Mouse (Mus musculus) olfactory bulb, adult 2 months (tissue): ENCODE data around the gene Stk26. TPM values are rescaled to one million over a fixed set of nuclear protein-coding genes. Genes with fewer than 3 reads are reported as not detected.

Experiments used
- H3K27ac ChIP-seq: fragments of 200-500 bp; 2 replicates; pipeline ENCODE4 v1.5.1; 2012; ENCODE audit warnings: low read depth, low read length; ENCODE audit not compliant: insufficient read depth
- H3K4me1 ChIP-seq: fragments of 200-500 bp; 2 replicates; pipeline ENCODE4 v1.6.1; 2012; ENCODE audit warnings: low read length; ENCODE audit not compliant: control insufficient read depth, insufficient read depth
- H3K4me3 ChIP-seq: fragments of 200-500 bp; 2 replicates; pipeline ENCODE4 v1.5.1; 2012; ENCODE audit warnings: mild to moderate bottlenecking, low read depth, low read length, moderate library complexity; ENCODE audit not compliant: insufficient read depth
- CTCF ChIP-seq: fragments of 200-500 bp; IDR thresholded peaks from 2 replicates; pipeline ENCODE4 v1.5.1; 2012; ENCODE audit warnings: low read depth, mild to moderate bottlenecking, low read length, moderate library complexity; ENCODE audit not compliant: insufficient read depth
- POLR2A ChIP-seq: fragments of 200-500 bp; IDR thresholded peaks from 2 replicates; pipeline ENCODE4 v1.6.1; 2012; ENCODE audit warnings: mild to moderate bottlenecking, low read depth, low read length, moderate library complexity; ENCODE audit not compliant: insufficient read depth
- WGBS: fragments of 180-500 bp; shearing (Covaris S2); methylation state at CpG from one replicate; pipeline ENCODE4 v1.1.7; 2018; 5-methylcytosine and 5-hydroxymethylcytosine counted together
- polyA plus RNA-seq: library from polyadenylated mRNA; stranded (reverse); fragments of >200 nt; gene quantifications from 2 replicates; pipeline ENCODE4 v1.2.4, GENCODE M21; 2012; ENCODE audit warnings: low replicate concordance; ENCODE audit not compliant: missing spikeins, insufficient read depth, insufficient read length

Stk26 gene
- not detected in 2 replicates for polyA plus RNA-seq

- TF ChIP-seq CTCF = no peak
- Histone ChIP-seq H3K4me1 (0 out of 2 replicates have a peak, but pooled peaks cover 3% of the 10 kb centered on the region), H3K4me3 (peak within 1 kb of the TSS; percentile 59), H3K27ac (no peak within 1 kb of the TSS)
- 17% methylated on average over 31 of the region's 31 CpGs for WGBS
Measured at GRCm38 (mm10) chrX:50840847-50841560, at the start of gene Stk26. Gene Stk26, plus strand, starts transcription at chrX:50841047.

GRCm38 (mm10) chrX:50793005-50793680 lies 47.7 kb upstream of the Stk26 start:
- H3K4me1 ChIP-seq = no peaks in the 10 kb centered on the region
- H3K4me3 ChIP-seq = no peak overlapping the region
- WGBS = 55% methylated on average over 4 of the region's 4 CpGs
- TF ChIP-seq CTCF = no peak
- no peak for TF ChIP-seq POLR2A
- no peak overlapping the region for H3K27ac ChIP-seq

DNA sequence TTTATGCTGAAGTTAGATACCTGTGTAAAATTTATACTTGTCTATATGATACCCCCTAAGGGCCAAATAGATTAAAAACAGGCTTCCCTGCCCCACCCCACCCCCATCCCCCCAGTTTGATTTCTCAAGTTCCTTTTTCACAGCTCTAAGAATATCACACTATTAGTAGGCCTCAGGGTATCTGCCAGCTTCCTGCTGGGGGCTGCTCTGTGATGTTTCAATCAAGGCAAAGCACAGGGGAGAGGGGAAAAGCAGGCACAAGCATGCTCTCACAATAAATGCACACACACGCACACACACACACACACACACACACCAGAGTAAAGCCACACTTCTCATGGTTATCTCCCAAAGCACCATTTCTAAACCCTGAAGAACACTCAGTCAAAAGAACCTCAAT lies 43.0 kb upstream of the Stk26 start:
- Histone ChIP-seq H3K27ac (no peak overlapping the region), H3K4me3 (no peak overlapping the region), H3K4me1 (no peaks in the 10 kb centered on the region)
- TF ChIP-seq POLR2A = no peak
- no peak for TF ChIP-seq CTCF
- 38% methylated on average over 1 of the region's 1 CpGs for WGBS

DNA sequence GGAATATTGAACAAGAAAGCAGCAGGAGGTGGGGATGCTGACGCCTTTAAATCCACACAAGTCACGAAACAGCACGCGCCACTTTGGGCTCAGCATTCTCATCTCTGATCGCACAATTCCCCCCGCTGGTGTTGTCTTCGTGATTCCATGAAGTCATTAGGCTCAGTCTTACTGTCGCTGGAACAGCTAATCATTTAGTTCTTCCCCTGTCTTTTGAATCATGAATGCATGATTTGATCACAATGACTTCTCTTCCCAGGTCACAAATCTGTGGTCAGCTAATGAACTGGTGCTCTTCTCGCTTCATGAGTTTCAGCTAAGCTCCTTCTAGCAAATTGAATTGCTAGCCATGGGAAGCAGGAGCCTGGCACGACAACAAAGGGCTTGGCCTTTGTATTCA lies 42.3 kb upstream of the Stk26 start:
- WGBS = 45% methylated on average over 10 of the region's 10 CpGs
- TF ChIP-seq CTCF (no peak), POLR2A (no peak)
- Histone ChIP-seq H3K27ac (no peak overlapping the region), H3K4me3 (no peak overlapping the region), H3K4me1 (no peaks in the 10 kb centered on the region)

GRCm38 (mm10) chrX:50799656-50800188 lies 41.1 kb upstream of the Stk26 start:
- Histone ChIP-seq H3K4me1 (no peaks in the 10 kb centered on the region), H3K27ac (no peak overlapping the region), H3K4me3 (no peak overlapping the region)
- 62% methylated on average over 8 of the region's 8 CpGs for WGBS
- no peak for TF ChIP-seq CTCF
- no peak for TF ChIP-seq POLR2A

GRCm38 (mm10) chrX:50805654-50806053 lies 35.2 kb upstream of the Stk26 start:
- H3K4me3 ChIP-seq = no peak overlapping the region
- no peak for TF ChIP-seq POLR2A
- no peak for TF ChIP-seq CTCF
- H3K27ac ChIP-seq = no peak overlapping the region
- WGBS = 64% methylated on average over 4 of the region's 4 CpGs
- no peaks in the 10 kb centered on the region for H3K4me1 ChIP-seq

DNA sequence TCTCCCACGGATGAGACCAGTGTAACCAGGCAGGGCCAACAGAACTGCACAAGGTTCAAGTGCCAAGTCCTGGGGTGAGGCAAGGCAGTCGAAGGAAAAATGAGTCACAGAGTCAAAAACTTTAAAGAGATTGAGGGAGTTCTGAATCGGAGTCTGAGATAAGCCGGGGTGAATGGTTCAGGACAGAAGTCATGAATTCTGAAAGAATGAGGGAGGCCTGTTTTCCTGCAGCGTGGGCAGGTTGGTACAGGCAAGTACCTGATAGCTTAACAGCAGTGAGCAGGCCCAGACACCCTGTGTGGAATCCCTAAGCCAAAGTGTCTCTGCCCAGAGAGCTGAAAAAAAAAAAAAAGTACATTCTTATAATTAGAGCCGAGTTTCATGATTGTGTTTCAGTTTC lies 17.0 kb upstream of the Stk26 start:
- 70% methylated on average over 6 of the region's 6 CpGs for WGBS
- Histone ChIP-seq H3K4me3 (no peak overlapping the region), H3K27ac (no peak overlapping the region), H3K4me1 (no peaks in the 10 kb centered on the region)
- no peak for TF ChIP-seq POLR2A
- TF ChIP-seq CTCF = no peak

GRCm38 (mm10) chrX:50835592-50835991 lies 5.3 kb upstream of the Stk26 start:
- no peak overlapping the region for H3K4me3 ChIP-seq
- H3K27ac ChIP-seq = no peak overlapping the region
- H3K4me1 ChIP-seq = no peaks in the 10 kb centered on the region
- TF ChIP-seq POLR2A (no peak), CTCF (no peak)
- WGBS = 75% methylated on average over 3 of the region's 3 CpGs

GRCm38 (mm10) chrX:50836029-50836691 lies 4.7 kb upstream of the Stk26 start:
- TF ChIP-seq CTCF (no peak), POLR2A (no peak)
- WGBS = 28% methylated on average over 10 of the region's 10 CpGs
- no peak overlapping the region for H3K4me3 ChIP-seq
- H3K27ac ChIP-seq = no peak overlapping the region
- no peaks in the 10 kb centered on the region for H3K4me1 ChIP-seq
